Mouse (Mus musculus) MEL (cell line): ENCODE results near the gene Secisbp2l. TPM values are rescaled to one million over a fixed set of nuclear protein-coding genes. Genes with fewer than 3 reads are reported as not detected.

ENCODE experiments used
- DNase-seq: peaks from one replicate; pipeline ENCODE4 v3.0.0; 2011; ENCODE audit warnings: low read depth, low spot score
- H3K27ac ChIP-seq: 2 replicates; pipeline ENCODE4 v1.5.1; 2012; ENCODE audit warnings: low read depth, mild to moderate bottlenecking, control low read depth, low read length, moderate library complexity; ENCODE audit not compliant: control insufficient read depth
- H3K27me3 ChIP-seq, 2 experiments: fragments of 150-350 bp in 1 of 2; sonication (generic) in 1 of 2; 2 replicates each; pipeline ENCODE4 v1.6.1; 2012; ENCODE audit warnings: low read length in 2 of 2, mild to moderate bottlenecking in 2 of 2, improper control_type of control experiment in 1 of 2, moderate library complexity in 1 of 2; ENCODE audit not compliant: insufficient read depth in 2 of 2, control insufficient read depth in 1 of 2
- H3K36me3 ChIP-seq, 2 experiments: 2 replicates each; pipeline ENCODE4 v1.6.1; 2012 to 2014; ENCODE audit warnings: low read length in 2 of 2, improper control_type of control experiment in 1 of 2, inconsistent platforms in 1 of 2, mild to moderate bottlenecking in 1 of 2; ENCODE audit not compliant: insufficient read depth in 2 of 2, control insufficient read depth in 1 of 2
- H3K4me1 ChIP-seq, 2 experiments: fragments of 150-350 bp in 1 of 2; sonication (generic) in 1 of 2; 2 replicates each; pipeline ENCODE4 v1.6.1; 2012; ENCODE audit warnings: low read length in 2 of 2, improper control_type of control experiment in 1 of 2, mild to moderate bottlenecking in 1 of 2; ENCODE audit not compliant: insufficient read depth in 2 of 2, control insufficient read depth in 1 of 2
- H3K4me3 ChIP-seq, 2 experiments: fragments of 150-350 bp in 1 of 2; sonication (generic) in 1 of 2; 2 replicates each; pipeline ENCODE4 v1.5.1; 2012; ENCODE audit warnings: low read depth in 2 of 2, low read length in 2 of 2, mild to moderate bottlenecking in 2 of 2, moderate library complexity in 2 of 2, control low read depth in 1 of 2, improper control_type of control experiment in 1 of 2; ENCODE audit not compliant: control insufficient read depth in 1 of 2, insufficient read depth in 1 of 2
- H3K79me2 ChIP-seq: 2 replicates; pipeline ENCODE4 v1.6.1; 2012; ENCODE audit warnings: mild to moderate bottlenecking, low read length, moderate library complexity; ENCODE audit not compliant: control insufficient read depth, poor library complexity, insufficient read depth
- H3K9ac ChIP-seq: 2 replicates; pipeline ENCODE4 v1.6.1; 2012; ENCODE audit warnings: low read depth, mild to moderate bottlenecking, control low read depth, low read length, moderate library complexity; ENCODE audit not compliant: control insufficient read depth, poor library complexity, severe bottlenecking
- H3K9me3 ChIP-seq: fragments of 150-350 bp; sonication (generic); replicated peaks from 2 replicates; pipeline ENCODE4 v1.6.1; 2012; ENCODE audit warnings: mild to moderate bottlenecking, low read length, improper control_type of control experiment, moderate library complexity; ENCODE audit not compliant: insufficient read depth
- CHD2 ChIP-seq: IDR thresholded peaks from 2 replicates; pipeline ENCODE4 v1.6.1; 2011; ENCODE audit warnings: low read length, improper control_type of control experiment
- CTCF ChIP-seq, 3 experiments: IDR thresholded peaks in 2 of 3; conservative IDR thresholded peaks in 1 of 3; 2 replicates each; pipeline ENCODE4 v1.5.1; 2011 to 2012; ENCODE audit warnings: low read length in 3 of 3, low read depth in 2 of 3, mild to moderate bottlenecking in 2 of 3, improper control_type of control experiment in 1 of 3, inconsistent platforms in 1 of 3, mixed read lengths in 1 of 3, moderate library complexity in 1 of 3; ENCODE audit not compliant: control insufficient read depth in 1 of 3, insufficient read depth in 1 of 3, poor library complexity in 1 of 3, severe bottlenecking in 1 of 3
- E2F4 ChIP-seq: IDR thresholded peaks from 2 replicates; pipeline ENCODE4 v1.6.1; 2011; ENCODE audit warnings: low read depth, low read length, improper control_type of control experiment, borderline replicate concordance
- ELF1 ChIP-seq: IDR thresholded peaks from 2 replicates; pipeline ENCODE4 v1.6.1; 2014; ENCODE audit warnings: low read depth, mild to moderate bottlenecking, inconsistent platforms, low read length, improper control_type of control experiment, moderate library complexity
- ETS1 ChIP-seq: IDR thresholded peaks from 2 replicates; pipeline ENCODE4 v1.6.1; 2012; ENCODE audit warnings: low read depth, mild to moderate bottlenecking, inconsistent platforms, low read length, improper control_type of control experiment, moderate library complexity
- GATA1 ChIP-seq: IDR thresholded peaks from 2 replicates; pipeline ENCODE4 v1.6.1; 2011; ENCODE audit warnings: low read depth, low read length, improper control_type of control experiment
- HCFC1 ChIP-seq: IDR thresholded peaks from 2 replicates; pipeline ENCODE4 v1.6.1; 2012; ENCODE audit warnings: low read depth, mild to moderate bottlenecking, inconsistent platforms, low read length, improper control_type of control experiment, moderate library complexity
- JUND ChIP-seq: IDR thresholded peaks from 2 replicates; pipeline ENCODE4 v1.6.1; 2011; ENCODE audit warnings: low read depth, mild to moderate bottlenecking, improper control_type of control experiment, low read length
- MAX ChIP-seq: IDR thresholded peaks from 2 replicates; pipeline ENCODE4 v1.6.1; 2011; ENCODE audit warnings: low read length, improper control_type of control experiment
- MAZ ChIP-seq: IDR thresholded peaks from 2 replicates; pipeline ENCODE4 v1.6.1; 2012; ENCODE audit warnings: low read depth, mild to moderate bottlenecking, inconsistent platforms, low read length, improper control_type of control experiment
- MXI1 ChIP-seq: IDR thresholded peaks from 2 replicates; pipeline ENCODE4 v1.6.1; 2011; ENCODE audit warnings: mild to moderate bottlenecking, low read depth, low read length, improper control_type of control experiment
- MYB ChIP-seq: IDR thresholded peaks from 2 replicates; pipeline ENCODE4 v1.6.1; 2011; ENCODE audit warnings: mild to moderate bottlenecking, low read depth, low read length, improper control_type of control experiment
- MYC ChIP-seq: IDR thresholded peaks from 2 replicates; pipeline ENCODE4 v1.6.1; 2011; ENCODE audit warnings: low read depth, mild to moderate bottlenecking, low read length, improper control_type of control experiment, moderate library complexity
- NELFE ChIP-seq: IDR thresholded peaks from 2 replicates; pipeline ENCODE4 v1.6.1; 2011; ENCODE audit warnings: low read depth, low read length, improper control_type of control experiment
- NRF1 ChIP-seq: IDR thresholded peaks from 2 replicates; pipeline ENCODE4 v1.6.1; 2014; ENCODE audit warnings: low read depth, mild to moderate bottlenecking, inconsistent platforms, low read length, improper control_type of control experiment, moderate library complexity; ENCODE audit not compliant: poor library complexity, insufficient read depth, severe bottlenecking
- POLR2A ChIP-seq, 2 experiments: IDR thresholded peaks; 2 replicates each; pipeline ENCODE4 v1.6.1; 2011 to 2012; ENCODE audit warnings: low read length in 2 of 2, mild to moderate bottlenecking in 2 of 2, control low read depth in 1 of 2, improper control_type of control experiment in 1 of 2, low read depth in 1 of 2, moderate library complexity in 1 of 2; ENCODE audit not compliant: control insufficient read depth in 1 of 2, insufficient read depth in 1 of 2, poor library complexity in 1 of 2
- POLR2AphosphoS2 ChIP-seq: IDR thresholded peaks from 2 replicates; pipeline ENCODE4 v1.6.1; 2011; ENCODE audit warnings: low read length, improper control_type of control experiment
- SIN3A ChIP-seq: IDR thresholded peaks from 2 replicates; pipeline ENCODE4 v1.6.1; 2012; ENCODE audit warnings: low read length, improper control_type of control experiment, inconsistent platforms
- TCF12 ChIP-seq: IDR thresholded peaks from 2 replicates; pipeline ENCODE4 v1.6.1; 2014; ENCODE audit warnings: low read depth, mild to moderate bottlenecking, inconsistent platforms, low read length, improper control_type of control experiment, moderate library complexity
- UBTF ChIP-seq: IDR thresholded peaks from 2 replicates; pipeline ENCODE4 v1.6.1; 2012; ENCODE audit warnings: low read depth, mild to moderate bottlenecking, inconsistent platforms, low read length, improper control_type of control experiment, moderate library complexity, borderline replicate concordance; ENCODE audit not compliant: insufficient read depth
- USF1 ChIP-seq: IDR thresholded peaks from 2 replicates; pipeline ENCODE4 v1.6.1; 2014; ENCODE audit warnings: low read depth, mild to moderate bottlenecking, inconsistent platforms, low read length, improper control_type of control experiment, moderate library complexity
- USF2 ChIP-seq, 2 experiments: IDR thresholded peaks; 2 replicates each; pipeline ENCODE4 v1.6.1; 2011 to 2012; ENCODE audit warnings: improper control_type of control experiment in 2 of 2, low read length in 2 of 2, borderline replicate concordance in 1 of 2, inconsistent platforms in 1 of 2, low read depth in 1 of 2, mild to moderate bottlenecking in 1 of 2; ENCODE audit not compliant: insufficient read depth in 1 of 2
- ZKSCAN1 ChIP-seq: IDR thresholded peaks from 2 replicates; pipeline ENCODE4 v1.6.1; 2012; ENCODE audit warnings: low read depth, mild to moderate bottlenecking, inconsistent platforms, low read length, improper control_type of control experiment, moderate library complexity
- ZMIZ1 ChIP-seq: IDR thresholded peaks from 2 replicates; pipeline ENCODE4 v1.6.1; 2012; ENCODE audit warnings: low read depth, mild to moderate bottlenecking, inconsistent platforms, low read length, improper control_type of control experiment, moderate library complexity
- ZNF384 ChIP-seq: IDR thresholded peaks from 2 replicates; pipeline ENCODE4 v1.6.1; 2012; ENCODE audit warnings: low read depth, mild to moderate bottlenecking, inconsistent platforms, low read length, improper control_type of control experiment
- polyA plus RNA-seq, 2 experiments: library from polyadenylated mRNA; stranded (reverse) in 1 of 2; unstranded in 1 of 2; fragments of >175 nt in 1 of 2; fragments of >200 nt in 1 of 2; gene quantifications; 2 replicates each; pipeline versions ENCODE4 v1.2.1 to v1.2.4; 2012; ENCODE audit warnings: low replicate concordance in 2 of 2, low read depth in 1 of 2; ENCODE audit not compliant: insufficient read length in 2 of 2, insufficient read depth in 1 of 2, missing spikeins in 1 of 2
- total RNA-seq: library from RNA; depleted of rRNA; stranded (reverse); fragments of 300-350 nt; gene quantifications from 2 replicates; pipeline ENCODE4 v1.2.3, GENCODE M21; 2012; rRNA removed

Secisbp2l gene
- 7.3 and 7.6 TPM in 2 replicates for total RNA-seq
- 10 to 100 TPM in 1 of 2 experiments, not detected in 1; 10.9 TPM for polyA plus RNA-seq

DNA sequence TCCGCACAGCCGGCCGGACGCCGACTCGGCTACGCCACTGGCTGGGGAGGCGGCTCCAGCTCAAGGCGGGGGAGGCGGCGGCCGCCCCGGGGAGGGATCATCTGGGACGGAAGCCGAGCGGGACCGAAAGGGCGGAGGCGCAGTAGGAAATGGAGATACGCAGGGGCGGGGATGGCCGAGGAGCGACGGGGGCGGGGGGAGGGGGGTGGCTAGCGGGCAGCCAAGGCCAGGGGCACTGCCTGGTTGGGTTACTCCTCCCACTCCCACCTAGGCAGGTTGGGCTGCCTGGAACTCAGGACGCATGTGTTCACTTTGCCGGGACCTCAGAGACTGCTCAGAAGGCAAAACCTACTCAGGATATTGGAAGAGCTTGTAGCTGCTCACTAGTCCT is at the start of gene Secisbp2l:
Gene Secisbp2l, minus strand, starts transcription at position 152 of the 391 bp plus-strand sequence.
- TF ChIP-seq NELFE, result peak; percentile 62
- peak; percentile 90 for TF ChIP-seq ETS1
- no peak for TF ChIP-seq ZKSCAN1
- 0 out of 6 replicates have a peak, but pooled peaks of 1 of the 3 experiments have one; percentile 0 for TF ChIP-seq CTCF (IDR thresholded peaks at IDR 0.05 in 2 of 3, conservative IDR thresholded peaks at IDR 0.05 in 1 of 3; ENCODE audit: control insufficient read depth in 1 of 3, insufficient read depth in 1 of 3, low read depth in 2 of 3, low read length in 3 of 3, poor library complexity in 1 of 3, severe bottlenecking in 1 of 3)
- TF ChIP-seq SIN3A, result peak; percentile 91
- 0 out of 2 replicates have a peak, but pooled peaks have one; percentile 25 for TF ChIP-seq TCF12
- 0 out of 2 replicates have a peak, but pooled peaks have one; percentile 68 for TF ChIP-seq ELF1
- peak; percentile 83 for TF ChIP-seq HCFC1
- TF ChIP-seq UBTF, result no peak
- 0 out of 2 replicates have a peak, but pooled peaks have one; percentile 23 for TF ChIP-seq MAX
- peak in 1 of 2 experiments; percentile 51; a peak in 1 of 4 replicates for TF ChIP-seq POLR2A (IDR thresholded peaks at IDR 0.05; ENCODE audit: control insufficient read depth in 1 of 2, insufficient read depth in 1 of 2, low read depth in 1 of 2, low read length in 2 of 2, poor library complexity in 1 of 2)
- TF ChIP-seq ZNF384, result no peak
- TF ChIP-seq POLR2AphosphoS2, result no peak
- 0 out of 2 replicates have a peak, but pooled peaks have one; percentile 33 for TF ChIP-seq MXI1
- peak; percentile 97 for TF ChIP-seq MAZ
- TF ChIP-seq ZMIZ1, result no peak
- no peak for TF ChIP-seq USF2 (IDR thresholded peaks at IDR 0.05; ENCODE audit: borderline replicate concordance in 1 of 2, insufficient read depth in 1 of 2, low read depth in 1 of 2, low read length in 2 of 2)
- TF ChIP-seq NRF1, result 0 out of 2 replicates have a peak, but pooled peaks have one; percentile 25
- TF ChIP-seq JUND, result no peak
- TF ChIP-seq CHD2, result no peak
- no peak for TF ChIP-seq MYB
- TF ChIP-seq USF1, result peak; percentile 55; the same call in 1 of the 2 replicates
- TF ChIP-seq E2F4, result no peak
- no peak for TF ChIP-seq GATA1
- no peak for TF ChIP-seq MYC
- peaks cover 2 to 5% of the 10 kb centered on the region in 2 experiments; a peak in 2 of 4 replicates for H3K4me1 ChIP-seq
- peaks cover 12% of the 10 kb centered on the region for H3K79me2 ChIP-seq

More for the DNA sequence above, at the start of gene Secisbp2l:
- peaks cover 0 to 14% of the 10 kb centered on the region in 2 experiments; a peak in 2 of 4 replicates for H3K36me3 ChIP-seq
- H3K9ac ChIP-seq, result peak within 1 kb of the TSS; percentile 90
- peak within 1 kb of the TSS; percentile 87 to 89 for H3K4me3 ChIP-seq
- 0 out of 2 replicates have a peak within 1 kb of the TSS, but pooled peaks have one; percentile 27 for H3K27ac ChIP-seq
- peak; percentile 87 for DNase-seq
- no peaks in the 10 kb centered on the region for H3K9me3 ChIP-seq
- no peaks in the 10 kb centered on the region for H3K27me3 ChIP-seq
